Mouse (Mus musculus): Measurements from ENCODE around the gene Trip11. TPM values are rescaled to one million over a fixed set of nuclear protein-coding genes. Genes with fewer than 3 reads are reported as not detected.

The Trip11 gene
- polyA plus RNA-seq, 1 experiment from 2014 or later, result 20.5 TPM

- Histone ChIP-seq H3K4me3 (no peak overlapping the region), H3K27ac (no peak overlapping the region), H3K36me3 (peaks cover 72% of the 10 kb centered on the region), H3K27me3 (ENCODE audit: insufficient read depth, poor library complexity, severe bottlenecking) (no peaks in the 10 kb centered on the region), H3K4me1 (no peaks in the 10 kb centered on the region), H3K9me3 (no peaks in the 10 kb centered on the region)
- DNase-seq (ENCODE audit: low spot score), result no peak
- 87% methylated on average over 2 of the region's 2 CpGs for WGBS
These were observed 24.8 kb downstream of the Trip11 start for GRCm38 (mm10) chr12:101888312-101888711.

DNA sequence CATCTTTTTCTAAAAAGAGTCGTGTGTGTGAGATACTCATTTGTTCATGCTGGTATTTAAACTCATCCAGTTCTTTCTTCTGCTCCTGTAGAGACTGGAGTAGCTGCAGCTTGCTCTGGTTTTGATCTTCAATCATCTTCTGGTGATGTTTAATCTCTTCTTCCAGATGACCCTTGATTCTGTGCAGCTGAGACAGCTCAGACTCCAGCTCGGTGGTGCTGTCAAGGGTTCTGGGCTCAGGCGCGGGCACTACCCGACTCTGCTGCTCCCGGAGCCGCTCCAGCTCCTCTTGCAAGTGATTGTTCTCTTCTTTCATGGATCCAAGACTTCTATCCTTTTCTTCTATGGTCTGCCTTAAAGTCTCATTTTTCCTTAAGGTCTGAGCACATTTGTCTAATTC is 28.1 kb downstream of the Trip11 start:
- WGBS, result 89% methylated on average over 7 of the region's 7 CpGs
- no peaks in the 10 kb centered on the region for H3K4me1 ChIP-seq
- H3K36me3 ChIP-seq, result peaks cover 56% of the 10 kb centered on the region
- DNase-seq (ENCODE audit: low spot score), result no peak
- H3K27ac ChIP-seq, result no peak overlapping the region
- no peaks in the 10 kb centered on the region for H3K9me3 ChIP-seq
- H3K4me3 ChIP-seq, result no peak overlapping the region
- H3K27me3 ChIP-seq (ENCODE audit: insufficient read depth, poor library complexity, severe bottlenecking), result no peaks in the 10 kb centered on the region

- DNase-seq (ENCODE audit: low spot score), result no peak
- H3K27me3 ChIP-seq (ENCODE audit: insufficient read depth, poor library complexity, severe bottlenecking), result no peaks in the 10 kb centered on the region
- 93% methylated on average over 2 of the region's 2 CpGs for WGBS
- H3K27ac ChIP-seq, result no peak overlapping the region
- H3K9me3 ChIP-seq, result no peaks in the 10 kb centered on the region
- H3K36me3 ChIP-seq, result peaks cover 52% of the 10 kb centered on the region
- no peaks in the 10 kb centered on the region for H3K4me1 ChIP-seq
- H3K4me3 ChIP-seq, result no peak overlapping the region
These were observed 36.7 kb downstream of the Trip11 start for GRCm38 (mm10) chr12:101876374-101876773.

- Histone ChIP-seq H3K9me3 (no peaks in the 10 kb centered on the region), H3K36me3 (peaks cover 56% of the 10 kb centered on the region), H3K27ac (no peak overlapping the region), H3K4me3 (no peak overlapping the region), H3K4me1 (no peaks in the 10 kb centered on the region), H3K27me3 (ENCODE audit: insufficient read depth, poor library complexity, severe bottlenecking) (no peaks in the 10 kb centered on the region)
- DNase-seq (ENCODE audit: low spot score), result no peak
- WGBS, result 70% methylated on average over 1 of the region's 1 CpGs
These were observed 38.0 kb downstream of the Trip11 start for GRCm38 (mm10) chr12:101875107-101875506.

DNA sequence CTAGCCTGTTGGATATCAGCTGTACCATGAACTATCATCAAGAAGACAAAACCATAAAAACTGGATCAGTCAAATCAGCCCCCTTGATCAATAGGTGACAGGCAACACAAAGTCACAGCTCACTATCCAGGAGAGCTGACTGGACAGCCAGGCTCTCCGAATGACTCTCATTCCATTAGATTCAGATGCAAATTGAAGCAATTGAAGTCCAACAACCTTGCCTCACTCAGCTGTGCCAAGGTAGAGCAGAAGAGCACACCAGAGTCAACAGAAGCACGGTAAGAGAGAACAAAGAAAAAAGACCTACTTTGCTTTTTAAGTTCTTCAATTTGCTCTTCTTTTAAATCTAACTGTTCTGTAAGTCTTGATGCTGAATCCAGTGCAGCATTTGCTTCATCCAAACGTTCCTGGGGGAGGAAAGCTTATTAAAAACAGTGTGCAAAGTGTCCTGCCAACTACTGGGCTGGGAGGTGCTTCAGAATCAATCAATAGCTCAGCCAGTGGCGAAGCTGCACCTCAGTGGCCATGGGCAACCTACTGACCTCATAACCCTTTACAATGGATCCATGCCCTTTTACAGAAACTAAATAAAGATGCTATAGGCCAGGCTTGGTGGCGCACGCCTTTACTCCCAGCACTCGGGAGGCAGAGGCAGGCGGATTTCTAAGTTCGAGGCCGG is 50.6 kb downstream of the Trip11 start:
- Histone ChIP-seq H3K4me1 (no peaks in the 10 kb centered on the region), H3K4me3 (no peak overlapping the region), H3K9me3 (no peaks in the 10 kb centered on the region), H3K27me3 (ENCODE audit: insufficient read depth, poor library complexity, severe bottlenecking) (no peaks in the 10 kb centered on the region), H3K27ac (no peak overlapping the region), H3K36me3 (peaks cover 41% of the 10 kb centered on the region; the same call in 1 of the 2 replicates)
- WGBS, result 89% methylated on average over 10 of the region's 10 CpGs
- DNase-seq (ENCODE audit: low spot score), result no peak

DNA sequence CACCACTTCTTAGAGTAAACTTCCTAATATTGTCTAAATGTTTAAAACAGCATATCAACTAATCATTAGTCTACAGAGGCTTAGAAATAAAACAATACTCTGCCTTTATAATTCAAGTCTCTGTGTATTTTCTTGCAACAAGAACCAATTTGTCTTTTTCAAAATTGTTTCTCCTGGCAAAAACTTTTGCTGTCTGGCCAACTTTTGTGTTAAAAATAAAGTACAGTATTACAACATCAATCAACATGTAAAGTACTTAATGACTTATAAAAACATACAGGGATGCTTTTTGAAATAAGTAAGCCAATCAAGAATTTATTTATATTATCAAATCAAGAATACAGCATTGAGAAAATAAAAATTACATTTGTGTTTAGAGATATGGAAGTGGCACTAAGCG is 52.8 kb downstream of the Trip11 start:
- Histone ChIP-seq H3K36me3 (peaks cover 28% of the 10 kb centered on the region; the same call in 1 of the 2 replicates), H3K9me3 (no peaks in the 10 kb centered on the region), H3K27ac (no peak overlapping the region), H3K4me1 (no peaks in the 10 kb centered on the region), H3K27me3 (ENCODE audit: insufficient read depth, poor library complexity, severe bottlenecking) (no peaks in the 10 kb centered on the region), H3K4me3 (no peak overlapping the region)
- 89% methylated on average over 1 of the region's 1 CpGs for WGBS
- no peak for DNase-seq (ENCODE audit: low spot score)

DNA sequence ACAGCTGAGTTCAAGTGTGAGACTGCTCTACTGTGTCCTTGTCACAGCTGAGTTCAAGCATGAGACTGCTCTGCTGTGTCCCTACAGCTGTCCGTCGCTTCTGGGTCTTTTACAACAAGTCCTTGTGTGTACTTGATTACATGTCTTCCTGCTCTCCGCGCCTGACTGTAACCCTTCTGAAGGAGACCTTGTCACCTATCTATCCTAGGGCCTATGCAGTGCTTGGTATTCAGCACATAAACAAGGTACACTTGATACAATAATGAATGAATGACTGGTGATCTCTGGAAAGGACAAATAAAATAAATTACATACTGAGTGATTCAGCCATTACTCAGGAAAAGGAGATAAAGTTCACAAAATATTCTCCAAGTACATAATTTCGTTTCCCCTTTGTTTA is 55.1 kb downstream of the Trip11 start:
- no peak for DNase-seq (ENCODE audit: low spot score)
- H3K27ac ChIP-seq, result no peak overlapping the region
- H3K4me3 ChIP-seq, result no peak overlapping the region
- peaks cover 28% of the 10 kb centered on the region for H3K36me3 ChIP-seq
- H3K9me3 ChIP-seq, result no peaks in the 10 kb centered on the region
- H3K27me3 ChIP-seq (ENCODE audit: insufficient read depth, poor library complexity, severe bottlenecking), result no peaks in the 10 kb centered on the region
- WGBS, result 75% methylated on average over 5 of the region's 5 CpGs
- H3K4me1 ChIP-seq, result no peaks in the 10 kb centered on the region

- DNase-seq (ENCODE audit: low spot score), result no peak
- peaks cover 15% of the 10 kb centered on the region for H3K36me3 ChIP-seq
- H3K4me1 ChIP-seq, result peaks cover 12% of the 10 kb centered on the region; the same call in 1 of the 2 replicates
- no peak overlapping the region for H3K27ac ChIP-seq
- H3K27me3 ChIP-seq (ENCODE audit: insufficient read depth, poor library complexity, severe bottlenecking), result no peaks in the 10 kb centered on the region
- no peaks in the 10 kb centered on the region for H3K9me3 ChIP-seq
- no peak overlapping the region for H3K4me3 ChIP-seq
- WGBS, result 93% methylated on average over 9 of the region's 11 CpGs
These were observed 58.7 kb downstream of the Trip11 start for GRCm38 (mm10) chr12:101854336-101854735.

- 71% methylated on average over 7 of the region's 7 CpGs for WGBS
- H3K9me3 ChIP-seq, result no peaks in the 10 kb centered on the region
- no peaks in the 10 kb centered on the region for H3K27me3 ChIP-seq (ENCODE audit: insufficient read depth, poor library complexity, severe bottlenecking)
- no peak for DNase-seq (ENCODE audit: low spot score)
- no peak overlapping the region for H3K27ac ChIP-seq
- no peak overlapping the region for H3K4me3 ChIP-seq
- H3K36me3 ChIP-seq, result peaks cover 12% of the 10 kb centered on the region
- peaks cover 12% of the 10 kb centered on the region; the same call in 1 of the 2 replicates for H3K4me1 ChIP-seq
These were observed 61.1 kb downstream of the Trip11 start for GRCm38 (mm10) chr12:101851846-101852564.

- Histone ChIP-seq H3K4me1 (peaks cover 12% of the 10 kb centered on the region; the same call in 1 of the 2 replicates), H3K9me3 (no peaks in the 10 kb centered on the region), H3K27ac (no peak overlapping the region), H3K27me3 (ENCODE audit: insufficient read depth, poor library complexity, severe bottlenecking) (no peaks in the 10 kb centered on the region), H3K4me3 (no peak overlapping the region), H3K36me3 (peaks cover 17% of the 10 kb centered on the region)
- 53% methylated on average over 9 of the region's 9 CpGs for WGBS
- DNase-seq (ENCODE audit: low spot score), result no peak
These were observed 61.8 kb downstream of the Trip11 start for GRCm38 (mm10) chr12:101851314-101851713.

GRCm38 (mm10) chr12:101836546-101837274 is 76.4 kb downstream of the Trip11 start:
- no peaks in the 10 kb centered on the region for H3K27me3 ChIP-seq (ENCODE audit: insufficient read depth, poor library complexity, severe bottlenecking)
- 85% methylated on average over 10 of the region's 10 CpGs for WGBS
- DNase-seq (ENCODE audit: low spot score), result no peak
- H3K4me3 ChIP-seq, result no peak overlapping the region
- H3K27ac ChIP-seq, result no peak overlapping the region
- H3K36me3 ChIP-seq, result peaks cover 39% of the 10 kb centered on the region
- no peaks in the 10 kb centered on the region for H3K4me1 ChIP-seq
- no peaks in the 10 kb centered on the region for H3K9me3 ChIP-seq

DNA sequence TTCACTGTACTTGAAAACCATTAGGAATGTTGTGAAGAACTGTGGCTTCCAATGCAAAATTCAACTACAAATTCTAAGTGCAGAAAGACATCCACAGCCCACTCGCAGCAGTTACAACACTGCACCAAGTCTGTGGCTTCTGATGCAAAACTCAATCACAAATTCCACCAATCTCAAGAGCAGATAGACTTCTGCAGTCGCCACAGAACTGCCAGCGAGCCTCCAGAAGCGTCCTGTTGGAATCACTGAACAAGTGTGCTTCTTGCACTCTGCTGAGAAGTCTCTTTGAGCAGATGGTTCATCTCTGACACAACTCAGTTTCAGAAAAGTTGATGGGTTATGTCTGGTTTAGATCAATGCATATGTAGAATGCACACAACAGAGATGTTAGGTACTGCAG is 78.4 kb downstream of the Trip11 start:
- H3K9me3 ChIP-seq, result no peaks in the 10 kb centered on the region
- H3K27ac ChIP-seq, result no peak overlapping the region
- WGBS, result 91% methylated on average over 4 of the region's 4 CpGs
- H3K4me3 ChIP-seq, result no peak overlapping the region
- no peak for DNase-seq (ENCODE audit: low spot score)
- peaks cover 39% of the 10 kb centered on the region for H3K36me3 ChIP-seq
- H3K4me1 ChIP-seq, result peaks cover 7% of the 10 kb centered on the region
- no peaks in the 10 kb centered on the region for H3K27me3 ChIP-seq (ENCODE audit: insufficient read depth, poor library complexity, severe bottlenecking)

DNA sequence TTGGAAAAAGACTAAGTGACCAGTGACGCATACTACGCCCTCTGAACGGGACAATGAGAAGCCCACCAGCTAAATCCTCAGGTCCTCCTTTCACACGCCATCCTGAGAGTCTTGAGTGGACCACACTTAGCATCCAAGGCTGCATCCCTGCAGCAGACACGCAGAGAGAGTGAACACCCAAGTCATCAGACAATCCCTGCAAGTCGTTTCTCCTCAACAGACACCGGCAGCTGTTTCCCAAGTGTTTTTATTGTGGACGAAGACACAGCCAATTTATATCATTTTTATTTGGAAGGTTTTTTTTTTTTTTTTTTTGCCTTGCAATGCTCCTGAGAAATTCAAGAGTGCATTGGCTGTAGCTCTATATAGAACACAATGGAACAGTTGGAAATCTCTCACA is 79.3 kb downstream of the Trip11 start:
- H3K4me3 ChIP-seq, result no peak overlapping the region
- H3K27me3 ChIP-seq (ENCODE audit: insufficient read depth, poor library complexity, severe bottlenecking), result no peaks in the 10 kb centered on the region
- H3K4me1 ChIP-seq, result peaks cover 7% of the 10 kb centered on the region
- H3K9me3 ChIP-seq, result no peaks in the 10 kb centered on the region
- WGBS, result 90% methylated on average over 8 of the region's 8 CpGs
- DNase-seq (ENCODE audit: low spot score), result no peak
- H3K36me3 ChIP-seq, result peaks cover 39% of the 10 kb centered on the region
- no peak overlapping the region for H3K27ac ChIP-seq

All from heart, embryonic 10.5 days (tissue).